Mouse (Mus musculus) heart, adult 2 months (tissue): ENCODE data around the gene Gtf2h3.

Experiments
- CTCF ChIP-seq: fragments of 200-600 bp; IDR thresholded peaks from 2 replicates; pipeline ENCODE4 v1.8.1; 2022; ENCODE audit warnings: antibody characterized with exemption, mild to moderate bottlenecking, moderate library complexity
- POLR2A ChIP-seq: fragments of 200-500 bp; IDR thresholded peaks from 2 replicates; pipeline ENCODE4 v1.6.1; 2011; ENCODE audit warnings: mild to moderate bottlenecking, low read depth, low read length, control low read depth; ENCODE audit not compliant: insufficient read depth

GRCm38 (mm10) chr5:124552094-124552472 lies 26.9 kb upstream of the Gtf2h3 start:
- TF ChIP-seq CTCF (no peak), POLR2A (no peak)
